Mouse (Mus musculus) megakaryocyte, embryonic 14.5 days (primary cell): Measurements from ENCODE around the gene Pitpnm3.

Experiments used
- FLI1 ChIP-seq: IDR thresholded peaks from 2 replicates; pipeline ENCODE4 v1.6.1; 2012; ENCODE audit warnings: low read length, inconsistent platforms, mixed read lengths
- GATA1 ChIP-seq: IDR thresholded peaks from 3 replicates; pipeline ENCODE4 v1.6.1; 2012; ENCODE audit warnings: mixed read lengths, low read length, inconsistent platforms, borderline replicate concordance

GRCm38 (mm10) chr11:72041768-72042607 is 93.6 kb downstream of the Pitpnm3 start, which contains the start of gene Pimreg:
- TF ChIP-seq FLI1, result no peak
- no peak for TF ChIP-seq GATA1
